Mouse (Mus musculus) heart, postnatal 0 days (tissue): ENCODE measurements around the gene Mgll.

Experiments used
- CTCF ChIP-seq: IDR thresholded peaks from 2 replicates; pipeline ENCODE4 v1.5.1; 2016; ENCODE audit warnings: antibody characterized with exemption, control low read depth, low read depth
- EP300 ChIP-seq: IDR thresholded peaks from 2 replicates; pipeline ENCODE4 v1.6.1; 2016; ENCODE audit warnings: antibody characterized with exemption, low read depth

- TF ChIP-seq CTCF (no peak), EP300 (no peak)
Measured at GRCm38 (mm10) chr6:88865704-88866103, 141.5 kb downstream of the Mgll start.
